Mouse (Mus musculus) hindbrain, embryonic 11.5 days (tissue): ENCODE measurements around the gene Tspan4. TPM values are rescaled to one million over a fixed set of nuclear protein-coding genes. Genes with fewer than 3 reads are reported as not detected.

Source experiments
- ATAC-seq: fragments of 200-750 bp; cut with Nextera tagmentation; 2 replicates; pipeline ENCODE4 v1.8.0; 2017; ENCODE audit warnings: mild to moderate bottlenecking, moderate TSS enrichment, moderate library complexity; ENCODE audit not compliant: low FRiP score
- DNase-seq: peaks from one replicate; pipeline ENCODE4 v3.0.0-alpha.2; 2015; ENCODE audit warnings: low spot score
- H3K27ac ChIP-seq: fragments of 300-500 bp; sonication (generic); 2 replicates; pipeline ENCODE4 v1.5.1; 2014; ENCODE audit warnings: mild to moderate bottlenecking, low read depth, low read length
- H3K27me3 ChIP-seq: fragments of 300-500 bp; sonication (generic); 2 replicates; pipeline ENCODE4 v1.6.1; 2014; ENCODE audit warnings: mild to moderate bottlenecking, low read length, moderate library complexity, mixed read lengths; ENCODE audit not compliant: control insufficient read depth, insufficient read depth
- H3K36me3 ChIP-seq: fragments of 300-500 bp; sonication (generic); 2 replicates; pipeline ENCODE4 v1.6.1; 2014; ENCODE audit warnings: mild to moderate bottlenecking, low read length, moderate library complexity, mixed read lengths; ENCODE audit not compliant: control insufficient read depth, insufficient read depth
- H3K4me1 ChIP-seq: fragments of 300-500 bp; sonication (generic); replicated peaks from 2 replicates; pipeline ENCODE4 v1.6.1; 2014; ENCODE audit warnings: low read length, mixed read lengths; ENCODE audit not compliant: control insufficient read depth, insufficient read depth
- H3K4me2 ChIP-seq: fragments of 300-500 bp; sonication (generic); replicated peaks from 2 replicates; pipeline ENCODE4 v1.6.1; 2014; ENCODE audit warnings: mild to moderate bottlenecking, low read depth, low read length
- H3K4me3 ChIP-seq: fragments of 300-500 bp; sonication (generic); 2 replicates; pipeline ENCODE4 v1.5.1; 2014; ENCODE audit warnings: low read depth, low read length
- H3K9ac ChIP-seq: fragments of 300-500 bp; sonication (generic); 2 replicates; pipeline ENCODE4 v1.6.1; 2014; ENCODE audit warnings: low read depth, low read length
- H3K9me3 ChIP-seq: fragments of 300-500 bp; sonication (generic); 2 replicates; pipeline ENCODE4 v1.6.1; 2016; ENCODE audit warnings: low read length; ENCODE audit not compliant: control insufficient read depth
- WGBS: fragments of 180-500 bp; shearing (Covaris S2); extraction: QIAGEN DNeasy Blood & Tissue Kit; methylation state at CpG from one replicate; pipeline ENCODE4 v1.1.7; 2014; 5-methylcytosine and 5-hydroxymethylcytosine counted together
- polyA plus RNA-seq: library from polyadenylated mRNA; unstranded; fragments of >200 nt; fragmentation: Nextera tagmentation; extraction: Ambion mirVana; gene quantifications from 2 replicates; pipeline ENCODE4 v1.2.1, GENCODE M21; 2014

Gene Tspan4
- polyA plus RNA-seq, 1 experiment from 2014 or later, result 31.4 TPM

GRCm38 (mm10) chr7:141432186-141432611 lies 42.8 kb upstream of the Tspan4 start:
- no peak overlapping the region for H3K4me3 ChIP-seq
- H3K4me1 ChIP-seq, result peaks cover 21% of the 10 kb centered on the region
- 0 out of 2 replicates have a peak, but pooled peaks cover 5% of the 10 kb centered on the region for H3K36me3 ChIP-seq
- DNase-seq (no peak), ATAC-seq (no peak)
- no peak overlapping the region for H3K9ac ChIP-seq
- H3K9me3 ChIP-seq, result no peaks in the 10 kb centered on the region
- H3K4me2 ChIP-seq, result no peak overlapping the region
- H3K27me3 ChIP-seq, result no peaks in the 10 kb centered on the region
- no peak overlapping the region for H3K27ac ChIP-seq
- 84% methylated on average over 8 of the region's 8 CpGs for WGBS

DNA sequence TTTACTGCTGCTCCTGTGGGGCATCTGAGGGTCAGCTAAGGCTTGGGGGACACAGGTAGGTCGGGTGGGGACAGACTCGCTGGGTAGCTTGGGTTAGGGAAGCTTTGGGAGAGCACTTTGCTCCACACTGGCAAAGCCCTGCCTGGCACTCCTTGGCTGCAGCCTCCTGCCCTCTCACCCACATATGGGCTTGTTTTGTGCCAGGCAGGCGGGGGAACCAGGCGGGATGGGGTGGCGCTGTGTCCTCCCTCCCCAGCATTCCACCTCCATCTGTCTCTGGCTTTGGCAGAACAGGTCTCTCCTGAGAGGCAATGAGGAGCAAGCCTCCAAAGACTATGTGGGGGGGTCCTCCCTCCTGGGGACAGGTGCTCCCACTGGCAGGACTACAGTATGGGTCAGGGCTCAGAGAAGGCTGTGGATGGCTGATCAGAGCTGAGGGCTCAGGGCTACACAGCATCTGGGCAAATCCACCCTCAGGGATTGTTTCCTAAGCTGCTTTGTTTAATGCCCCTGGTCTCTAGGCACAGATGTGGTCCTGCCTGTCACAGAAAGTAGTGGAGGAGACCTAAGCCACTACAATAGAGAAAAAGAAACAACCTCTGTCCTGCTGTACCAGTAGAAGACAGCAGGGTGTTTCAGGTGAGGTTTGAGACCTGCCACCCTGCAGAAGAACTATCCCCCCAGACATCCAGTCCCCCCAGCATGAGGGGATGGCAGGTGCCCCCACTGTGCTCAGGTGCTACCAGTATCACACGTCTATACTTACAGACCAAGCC lies 42.1 kb upstream of the Tspan4 start:
- H3K27me3 ChIP-seq, result no peaks in the 10 kb centered on the region
- 91% methylated on average over 6 of the region's 6 CpGs for WGBS

DNA sequence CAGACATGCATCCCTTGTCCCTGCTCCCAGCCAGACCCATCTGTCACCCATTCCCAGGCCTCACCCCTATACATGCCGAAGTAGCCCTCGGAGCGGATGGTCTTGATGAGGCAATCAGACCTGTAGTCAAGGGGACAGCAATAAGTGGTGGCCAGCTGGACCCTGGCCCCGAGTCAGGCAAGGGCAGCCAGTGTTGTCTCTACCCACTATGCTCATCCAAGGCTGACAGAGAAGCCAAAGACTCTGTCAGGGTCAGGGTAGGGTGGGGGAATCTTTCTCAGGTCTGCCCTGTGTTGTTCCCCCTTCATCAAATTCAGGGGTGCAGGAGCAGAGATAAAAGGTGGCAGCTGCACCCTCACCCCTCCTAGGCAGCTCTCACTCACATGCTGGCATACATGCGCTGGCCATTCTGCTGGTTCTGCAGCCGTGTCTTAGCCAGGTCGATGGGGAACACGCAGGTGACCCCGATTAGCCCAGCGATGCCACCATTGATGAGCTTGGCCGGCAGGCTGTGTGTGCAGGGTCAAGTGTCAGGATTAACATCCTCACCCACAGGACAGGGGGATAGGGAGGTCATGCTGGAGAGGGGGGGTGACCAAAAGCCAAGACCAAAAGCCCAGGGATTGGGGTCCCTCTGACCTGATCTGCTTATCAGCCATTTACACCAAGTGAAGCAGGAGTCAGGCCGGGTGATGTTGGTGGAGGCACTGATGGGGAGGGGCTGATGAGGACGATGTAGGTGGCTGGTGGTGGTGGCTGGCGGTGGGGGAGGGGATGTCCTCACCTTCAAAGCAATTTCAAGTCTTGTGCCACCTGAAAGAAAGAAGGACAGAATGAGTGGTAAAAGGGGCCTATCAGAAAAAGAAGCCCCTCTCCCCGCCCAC lies 41.3 kb upstream of the Tspan4 start:
- no peaks in the 10 kb centered on the region for H3K9me3 ChIP-seq
- H3K27me3 ChIP-seq, result no peaks in the 10 kb centered on the region
- no peak for ATAC-seq
- peak overlapping the region; percentile 47 for H3K4me3 ChIP-seq
- no peak for DNase-seq
- H3K4me2 ChIP-seq, result peak overlapping the region; percentile 51
- WGBS, result 77% methylated on average over 15 of the region's 15 CpGs
- peaks cover 18% of the 10 kb centered on the region for H3K4me1 ChIP-seq
- H3K27ac ChIP-seq, result peak overlapping the region; percentile 74; the same call in 1 of the 2 replicates
- H3K9ac ChIP-seq, result peak overlapping the region; percentile 67
- H3K36me3 ChIP-seq, result 0 out of 2 replicates have a peak, but pooled peaks cover 5% of the 10 kb centered on the region

More for the DNA sequence above, 42.1 kb upstream of the Tspan4 start:
- H3K4me2 ChIP-seq, result no peak overlapping the region
- H3K9ac ChIP-seq, result no peak overlapping the region
- peaks cover 21% of the 10 kb centered on the region for H3K4me1 ChIP-seq
- H3K27ac ChIP-seq, result no peak overlapping the region
- DNase-seq, result no peak
- no peak for ATAC-seq
- no peak overlapping the region for H3K4me3 ChIP-seq
- H3K36me3 ChIP-seq, result 0 out of 2 replicates have a peak, but pooled peaks cover 5% of the 10 kb centered on the region
- no peaks in the 10 kb centered on the region for H3K9me3 ChIP-seq

- no peaks in the 10 kb centered on the region for H3K27me3 ChIP-seq
- H3K4me3 ChIP-seq, result peak overlapping the region; percentile 47
- DNase-seq (peak; percentile 70), ATAC-seq (no peak)
- H3K4me2 ChIP-seq, result peak overlapping the region; percentile 51
- H3K9ac ChIP-seq, result peak overlapping the region; percentile 67
- H3K36me3 ChIP-seq, result 0 out of 2 replicates have a peak, but pooled peaks cover 5% of the 10 kb centered on the region
- 13% methylated on average over 8 of the region's 8 CpGs for WGBS
- peak overlapping the region; percentile 74 for H3K27ac ChIP-seq
- H3K4me1 ChIP-seq, result peaks cover 18% of the 10 kb centered on the region
- H3K9me3 ChIP-seq, result no peaks in the 10 kb centered on the region
Measured at GRCm38 (mm10) chr7:141434464-141434863, 40.6 kb upstream of the Tspan4 start.

DNA sequence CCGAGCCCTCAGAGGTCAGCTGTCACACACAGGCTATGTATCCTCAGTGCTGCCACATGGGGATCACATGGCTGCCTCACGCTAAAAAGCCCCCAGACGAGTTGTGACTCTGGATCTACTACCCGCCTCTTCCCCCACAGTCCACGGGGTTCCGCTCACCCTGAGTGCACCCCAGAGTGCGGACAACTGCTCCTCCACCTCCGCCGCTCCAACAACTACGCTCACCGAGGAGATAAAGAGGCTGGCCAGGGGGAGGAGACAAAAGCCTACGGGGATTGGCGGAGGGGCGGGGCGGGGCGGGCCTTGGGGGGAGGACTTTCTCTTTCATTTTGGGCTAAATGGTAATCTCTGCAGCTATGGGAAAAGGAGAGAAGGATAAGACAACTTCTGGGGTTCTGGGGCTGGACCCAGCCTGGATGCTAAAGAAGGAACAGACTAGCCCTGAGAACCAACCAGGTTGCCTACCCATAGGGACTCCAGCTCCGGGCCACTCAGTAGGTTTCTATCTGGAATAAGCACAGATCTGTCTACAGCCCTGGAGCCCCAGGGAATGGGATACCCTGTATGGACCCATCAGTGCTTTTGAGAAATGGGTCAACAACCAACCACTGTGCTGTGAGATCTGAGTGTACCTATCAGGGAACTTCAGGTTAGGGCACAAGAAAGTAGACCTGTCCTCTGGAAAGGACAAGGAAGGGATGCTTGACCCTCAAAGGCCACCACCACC lies 39.7 kb upstream of the Tspan4 start:
- H3K36me3 ChIP-seq, result 0 out of 2 replicates have a peak, but pooled peaks cover 5% of the 10 kb centered on the region
- DNase-seq (peak; percentile 56), ATAC-seq (peak; percentile 22; the same call in 1 of the 2 replicates)
- peaks cover 18% of the 10 kb centered on the region for H3K4me1 ChIP-seq
- peak overlapping the region; percentile 47 for H3K4me3 ChIP-seq
- H3K27ac ChIP-seq, result peak overlapping the region; percentile 74
- H3K27me3 ChIP-seq, result no peaks in the 10 kb centered on the region
- H3K9ac ChIP-seq, result peak overlapping the region; percentile 67
- peak overlapping the region; percentile 51 for H3K4me2 ChIP-seq
- no peaks in the 10 kb centered on the region for H3K9me3 ChIP-seq
- 6% methylated on average over 16 of the region's 17 CpGs for WGBS

DNA sequence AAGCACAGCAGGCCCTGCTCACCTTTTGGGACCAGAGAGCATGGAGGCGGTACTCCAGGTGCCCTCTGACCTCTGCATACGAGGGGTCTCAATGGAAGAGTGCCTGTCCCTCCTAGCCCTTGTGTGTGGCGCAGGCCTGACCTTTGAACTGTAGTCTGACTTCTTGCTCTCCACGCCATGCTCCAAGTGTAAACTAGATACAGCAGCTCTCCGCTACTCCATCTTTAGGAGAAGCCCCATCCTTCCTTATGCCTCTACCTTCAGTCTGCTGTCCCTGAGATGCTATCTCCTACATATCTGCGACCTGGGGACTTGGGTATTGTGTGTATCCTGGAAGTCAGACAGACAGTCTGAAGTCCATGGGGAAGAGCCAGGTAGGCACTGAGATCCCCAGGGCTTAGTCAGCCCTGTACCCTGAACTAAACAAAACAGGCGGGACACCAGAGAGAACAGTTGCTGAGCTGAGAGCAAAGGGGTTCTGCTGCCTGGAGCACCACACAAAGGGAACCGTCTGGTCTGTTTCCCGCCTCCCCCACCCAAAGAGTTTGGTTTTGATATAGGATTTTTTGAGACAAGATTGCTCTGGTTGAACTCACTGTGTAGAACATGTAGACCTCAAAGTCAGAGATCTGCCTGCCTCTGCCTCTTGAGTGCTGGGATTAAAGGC lies 39.1 kb upstream of the Tspan4 start:
- H3K9ac ChIP-seq, result no peak overlapping the region
- peaks cover 18% of the 10 kb centered on the region for H3K4me1 ChIP-seq
- no peaks in the 10 kb centered on the region for H3K9me3 ChIP-seq
- H3K27me3 ChIP-seq, result no peaks in the 10 kb centered on the region
- ATAC-seq, result no peak
- H3K4me3 ChIP-seq, result no peak overlapping the region
- H3K36me3 ChIP-seq, result 0 out of 2 replicates have a peak, but pooled peaks cover 5% of the 10 kb centered on the region
- 0 out of 2 replicates have a peak overlapping the region, but pooled peaks have one; percentile 74 for H3K27ac ChIP-seq
- peak overlapping the region; percentile 18; the same call in 1 of the 2 replicates for H3K4me2 ChIP-seq
- DNase-seq, result no peak
- 68% methylated on average over 9 of the region's 9 CpGs for WGBS

- 0 out of 2 replicates have a peak, but pooled peaks cover 3% of the 10 kb centered on the region for H3K36me3 ChIP-seq
- H3K27ac ChIP-seq, result peak overlapping the region; percentile 14
- H3K4me1 ChIP-seq, result peaks cover 18% of the 10 kb centered on the region
- H3K27me3 ChIP-seq, result no peaks in the 10 kb centered on the region
- DNase-seq (no peak), ATAC-seq (no peak)
- peak overlapping the region; percentile 53 for H3K4me3 ChIP-seq
- peak overlapping the region; percentile 85; the same call in 1 of the 2 replicates for H3K9ac ChIP-seq
- no peaks in the 10 kb centered on the region for H3K9me3 ChIP-seq
- H3K4me2 ChIP-seq, result peak overlapping the region; percentile 92
- WGBS, result 61% methylated on average over 2 of the region's 2 CpGs
Measured at GRCm38 (mm10) chr7:141436523-141436892, 38.5 kb upstream of the Tspan4 start.
